Mouse (Mus musculus) retina, embryonic 14.5 days (tissue): ENCODE measurements around the gene Upb1.
A peak's percentile ranks its signal among the peaks of the same experiment; 100 is the strongest.
"Not testable (repeated sequence)": the region's sequence is repeated elsewhere in the genome, so short reads cannot be mapped to it uniquely, and the experiment has no call there.

Source experiments
- DNase-seq: peaks from one replicate; pipeline ENCODE4 v3.0.0-alpha.2; 2015; ENCODE audit warnings: low spot score

Gene Upb1

GRCm38 (mm10) chr10:75456061-75456831 is 55.3 kb downstream of the Upb1 start:
- DNase-seq, result not testable (repeated sequence)

GRCm38 (mm10) chr10:75457852-75458251 is 56.9 kb downstream of the Upb1 start:
- no peak for DNase-seq

GRCm38 (mm10) chr10:75458329-75458728 is 57.4 kb downstream of the Upb1 start:
- no peak for DNase-seq

- DNase-seq, result no peak
Observed at GRCm38 (mm10) chr10:75462728-75463127, 61.8 kb downstream of the Upb1 start.

- no peak for DNase-seq
Observed at GRCm38 (mm10) chr10:75465781-75466550, 65.1 kb downstream of the Upb1 start.

GRCm38 (mm10) chr10:75473411-75473810 is 72.5 kb downstream of the Upb1 start:
- DNase-seq, result no peak

GRCm38 (mm10) chr10:75474571-75474970 is 73.7 kb downstream of the Upb1 start:
- DNase-seq, result no peak

- DNase-seq, result not testable (repeated sequence)
Observed at GRCm38 (mm10) chr10:75475139-75475850, 74.4 kb downstream of the Upb1 start.

GRCm38 (mm10) chr10:75477034-75477433 is 76.1 kb downstream of the Upb1 start:
- no peak for DNase-seq

- DNase-seq, result no peak
Observed at GRCm38 (mm10) chr10:75479955-75480354, 79.0 kb downstream of the Upb1 start.

- no peak for DNase-seq
Observed at GRCm38 (mm10) chr10:75481703-75482102, 80.8 kb downstream of the Upb1 start.

GRCm38 (mm10) chr10:75482271-75482670 is 81.4 kb downstream of the Upb1 start:
- no peak for DNase-seq

- DNase-seq, result no peak
Observed at GRCm38 (mm10) chr10:75482919-75483483, 82.1 kb downstream of the Upb1 start.

GRCm38 (mm10) chr10:75484066-75484465 is 83.2 kb downstream of the Upb1 start:
- no peak for DNase-seq

GRCm38 (mm10) chr10:75484767-75485166 is 83.9 kb downstream of the Upb1 start:
- DNase-seq, result no peak

- peak; percentile 91 for DNase-seq
Observed at GRCm38 (mm10) chr10:75486086-75486979, 85.4 kb downstream of the Upb1 start.

GRCm38 (mm10) chr10:75487131-75487530 is 86.2 kb downstream of the Upb1 start:
- DNase-seq, result peak; percentile 5

GRCm38 (mm10) chr10:75489522-75489921 is 88.6 kb downstream of the Upb1 start:
- no peak for DNase-seq

GRCm38 (mm10) chr10:75490731-75491130 is 89.8 kb downstream of the Upb1 start:
- DNase-seq, result no peak
